Mouse (Mus musculus) granulocyte monocyte progenitor cell, adult 5-6 weeks (primary cell): ENCODE measurements at regions not wholly inside any gene's neighbourhood (a gene's known extent, or its start where the extent isn't known, plus 50 kb on each side); places are given as distances from the start of the nearest gene placed in this dataset.
A peak's percentile ranks its signal among the peaks of the same experiment; 100 is the strongest.

ENCODE experiments used
- ATAC-seq: replicated peaks from 2 replicates; pipeline ENCODE4 v1.8.0; 2016; ENCODE audit warnings: mild to moderate bottlenecking, moderate TSS enrichment, inconsistent platforms; ENCODE audit not compliant: poor library complexity, severe bottlenecking

DNA sequence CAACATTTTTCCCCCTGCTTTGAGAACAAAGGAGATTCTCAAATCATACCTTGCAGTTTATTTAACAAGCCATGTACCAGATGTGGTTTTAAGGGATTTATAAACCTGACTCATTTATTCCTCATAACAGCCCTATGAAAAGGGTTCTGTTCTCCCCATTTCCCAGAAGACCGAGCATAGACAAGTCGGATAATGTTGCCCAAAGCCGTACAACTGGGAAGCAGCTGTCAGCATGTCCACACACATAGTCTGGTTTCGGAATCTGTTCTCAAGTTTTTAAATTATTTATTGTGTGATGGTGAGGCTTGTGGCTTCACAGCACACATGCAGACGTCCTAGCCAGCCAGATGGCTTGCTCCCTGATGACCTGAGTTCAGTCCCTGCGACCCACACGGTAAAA, 143.4 kb upstream of the Noct start:
- ATAC-seq, result no peak

DNA sequence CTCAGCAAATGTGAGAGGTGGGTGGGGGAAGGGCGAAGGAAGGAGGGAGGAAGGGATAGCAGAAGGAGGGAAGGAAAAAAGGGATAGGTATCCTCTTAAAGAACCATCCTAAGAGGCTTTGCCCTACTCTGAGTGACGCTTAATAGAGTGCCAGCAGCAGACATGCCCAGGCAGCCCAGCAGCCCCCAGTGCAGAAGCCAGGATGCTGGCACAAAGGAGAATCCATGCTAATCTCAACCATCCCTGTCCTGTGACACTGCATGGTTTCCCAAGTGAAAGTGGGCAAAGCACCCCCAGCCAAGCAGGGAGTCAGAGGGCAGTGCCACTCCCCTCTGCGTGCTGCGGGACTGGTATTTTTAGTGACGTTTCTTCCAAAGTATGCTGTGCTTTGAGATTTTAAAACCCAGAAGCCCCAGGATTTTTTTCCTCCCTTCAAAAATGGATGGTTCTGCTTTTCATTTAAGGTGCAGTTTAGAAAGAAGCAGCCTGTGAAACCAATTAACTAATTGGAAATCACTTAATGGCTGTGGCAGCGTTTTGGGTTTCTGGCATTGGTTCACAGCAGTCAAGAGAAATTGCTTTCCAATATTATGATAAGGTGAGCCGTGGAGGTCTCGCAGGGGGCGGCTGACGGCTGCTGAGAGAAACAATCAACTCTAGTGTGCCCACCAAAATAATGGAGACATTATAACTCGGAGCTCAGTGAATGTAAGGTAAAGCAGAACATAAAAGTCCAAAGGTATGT, 141.2 kb upstream of the Noct start:
- no peak for ATAC-seq

DNA sequence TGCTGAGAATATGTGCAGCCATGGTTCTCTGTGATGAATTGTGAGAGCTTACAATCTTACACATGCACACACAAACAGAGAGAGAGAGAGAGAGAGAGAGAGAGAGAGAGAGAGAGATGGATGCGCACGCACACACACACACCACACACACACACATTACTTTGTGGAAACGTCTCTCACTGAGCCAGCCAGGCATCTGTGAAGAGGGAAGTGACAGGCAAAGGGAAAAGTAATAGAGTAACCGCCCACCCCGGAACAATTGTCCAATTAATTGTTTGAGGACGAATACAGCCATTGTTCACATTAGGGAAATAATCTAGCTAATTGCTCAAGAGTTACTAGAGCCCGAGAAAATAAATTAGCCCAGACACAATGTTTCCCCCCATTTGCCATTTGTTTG, 140.7 kb upstream of the Noct start:
- ATAC-seq, result no peak

DNA sequence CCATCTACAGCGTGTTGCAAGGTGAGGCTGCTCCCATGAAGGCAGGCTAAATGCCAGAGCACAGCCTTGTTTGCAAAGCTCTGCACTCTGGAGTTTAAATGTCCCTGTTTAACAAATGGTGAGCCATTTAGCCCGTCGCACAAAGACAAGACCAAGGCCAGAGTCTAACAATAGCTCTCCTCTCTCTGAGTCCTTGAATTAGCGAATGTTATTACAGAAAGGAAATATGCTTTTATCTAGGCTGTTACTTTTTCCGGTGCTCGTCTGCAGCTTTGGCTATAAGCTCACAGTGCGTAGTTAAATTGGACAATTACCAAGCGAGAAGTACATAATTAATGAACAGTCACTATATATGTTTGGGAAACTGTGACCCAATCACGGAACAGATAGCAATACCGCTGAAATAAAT, 137.8 kb upstream of the Noct start:
- ATAC-seq, result no peak

DNA sequence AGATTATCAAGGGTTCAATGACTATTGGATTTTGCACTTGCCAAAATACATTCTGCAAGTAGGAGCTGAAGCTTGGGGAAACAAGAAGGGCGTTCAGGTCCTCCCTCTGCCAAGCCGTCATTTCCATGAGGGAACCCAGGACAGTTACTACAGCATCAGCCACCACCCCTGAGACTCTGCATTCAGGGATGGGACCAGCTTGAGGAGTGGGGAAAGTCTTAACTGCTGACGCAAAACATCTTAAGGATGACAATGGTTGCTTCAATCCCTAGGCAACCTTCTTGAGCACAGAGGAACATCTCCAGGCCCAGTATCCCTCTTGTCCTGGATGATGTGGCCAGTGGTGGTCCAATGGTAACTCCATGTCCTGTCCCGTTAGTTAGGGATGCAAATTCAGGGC, 137.2 kb upstream of the Noct start:
- no peak for ATAC-seq

DNA sequence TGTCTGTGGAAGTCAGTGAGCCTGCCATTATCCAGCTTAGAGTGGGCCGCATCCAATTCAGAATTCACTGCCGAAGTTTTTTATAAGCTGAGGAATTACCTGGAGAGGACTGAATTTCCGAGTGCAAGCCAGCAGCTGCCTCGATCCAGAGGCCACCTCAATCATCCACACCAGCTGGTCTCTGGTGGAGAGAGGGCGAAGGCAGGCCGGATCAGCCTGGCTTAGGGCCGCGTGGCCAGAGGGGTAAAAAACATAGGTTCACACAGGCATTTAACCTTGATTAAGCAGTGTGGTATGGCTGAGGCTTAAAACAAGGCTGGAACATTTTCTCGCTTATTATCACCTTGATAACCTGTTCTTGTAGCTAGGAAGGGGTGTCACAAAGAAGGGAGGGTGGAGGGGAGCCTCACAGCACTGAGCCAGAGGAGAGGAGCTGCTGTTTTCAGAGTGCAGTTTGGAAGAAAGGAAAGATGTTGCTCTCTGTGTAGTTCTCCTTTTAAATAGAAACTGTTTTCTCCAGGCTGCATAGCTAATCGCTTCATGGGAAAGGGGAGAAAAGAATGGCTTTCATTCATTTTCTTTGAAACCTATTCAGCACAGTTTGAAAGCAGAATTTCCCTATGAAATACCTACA, 135.1 kb upstream of the Noct start:
- ATAC-seq, result no peak

DNA sequence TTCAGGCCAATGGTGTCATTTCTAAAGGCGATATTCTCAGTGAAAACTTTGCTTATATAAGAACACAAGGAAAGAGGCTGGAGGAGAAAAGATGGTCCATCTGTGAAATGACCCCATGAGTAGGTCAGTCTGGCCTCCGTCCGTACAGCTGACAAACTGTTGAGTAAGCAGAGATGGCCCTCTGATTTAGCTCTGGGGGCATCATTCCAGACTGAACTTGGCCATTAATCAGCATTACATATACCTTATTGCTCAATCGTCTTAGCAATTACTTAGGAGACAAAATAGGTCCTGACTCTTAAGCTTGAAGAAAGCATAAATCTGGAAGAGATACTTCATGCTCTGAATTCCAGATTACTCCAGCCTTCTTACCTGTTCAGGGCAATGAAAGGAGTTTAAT, 132.8 kb upstream of the Noct start:
- ATAC-seq, result no peak

DNA sequence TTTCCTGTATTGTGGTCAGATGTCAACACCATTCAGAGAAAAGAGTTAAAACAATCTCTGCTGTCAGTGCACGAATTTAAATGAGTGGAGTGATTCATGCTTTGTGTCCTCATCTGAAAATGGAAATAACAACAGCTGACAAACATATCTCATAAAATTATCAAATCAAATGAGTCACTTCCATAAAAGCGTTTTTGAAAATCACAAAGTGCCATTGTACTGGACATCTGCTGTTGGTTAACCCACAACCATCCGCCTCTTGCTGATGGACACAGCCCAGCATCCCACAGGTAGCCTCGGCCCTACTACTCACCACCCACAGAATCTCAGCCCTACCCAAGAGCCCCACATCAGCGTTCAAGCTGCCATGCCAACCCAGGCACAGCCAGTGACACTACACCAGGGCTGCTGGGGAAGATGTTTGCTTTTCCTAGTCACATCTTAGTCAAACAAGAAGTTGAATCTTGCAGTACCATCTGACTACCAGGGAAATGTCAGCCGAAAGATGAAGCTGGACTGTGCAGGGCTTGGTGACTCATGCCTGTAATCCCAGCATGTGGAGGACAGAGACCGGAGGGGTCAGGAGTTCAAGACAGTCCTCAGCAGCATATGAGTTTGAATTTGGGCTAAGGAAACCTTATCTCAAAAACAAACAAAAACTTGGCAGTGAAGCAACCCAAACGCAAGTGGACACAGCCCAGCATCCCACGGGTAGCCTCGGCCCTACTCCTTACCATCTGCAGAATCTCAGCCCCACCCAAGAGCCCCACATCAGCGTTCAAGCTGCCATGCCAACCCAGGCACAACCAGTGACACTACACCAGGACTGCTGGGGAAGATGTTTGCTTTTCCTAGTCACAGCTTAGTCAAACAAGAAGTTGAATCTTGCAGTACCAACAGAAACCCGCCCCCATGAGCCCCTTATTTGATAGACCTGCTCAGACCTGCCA, 131.9 kb upstream of the Noct start:
- ATAC-seq, result no peak

DNA sequence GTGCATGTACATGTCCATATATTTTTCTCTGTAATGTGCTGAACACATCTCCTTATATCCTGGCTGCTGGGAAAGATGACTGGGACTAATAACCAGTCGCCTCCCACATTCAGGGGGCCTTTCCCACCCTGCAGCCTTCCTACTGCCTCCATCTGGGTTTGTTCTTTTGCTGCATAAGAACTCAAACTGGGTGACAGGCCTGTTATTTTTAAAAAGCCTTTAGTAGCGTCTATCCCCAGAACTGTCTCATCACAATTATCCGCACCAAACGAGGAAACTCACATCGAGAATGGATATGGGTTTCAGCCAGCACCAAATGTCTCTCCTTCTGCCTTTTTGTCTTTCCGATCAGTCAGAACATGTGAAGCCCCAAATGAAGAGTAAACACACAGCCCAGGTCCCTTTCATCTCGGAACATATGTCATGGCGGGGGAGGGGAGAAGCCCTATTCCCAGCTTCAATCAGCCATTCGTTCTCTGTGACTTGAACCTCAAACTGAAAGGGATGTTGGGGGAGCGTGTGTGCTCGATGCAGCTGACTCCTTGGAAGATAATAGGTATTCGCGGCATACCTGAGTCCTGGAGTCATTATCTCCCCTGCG, 128.3 kb upstream of the Noct start:
- ATAC-seq, result no peak

DNA sequence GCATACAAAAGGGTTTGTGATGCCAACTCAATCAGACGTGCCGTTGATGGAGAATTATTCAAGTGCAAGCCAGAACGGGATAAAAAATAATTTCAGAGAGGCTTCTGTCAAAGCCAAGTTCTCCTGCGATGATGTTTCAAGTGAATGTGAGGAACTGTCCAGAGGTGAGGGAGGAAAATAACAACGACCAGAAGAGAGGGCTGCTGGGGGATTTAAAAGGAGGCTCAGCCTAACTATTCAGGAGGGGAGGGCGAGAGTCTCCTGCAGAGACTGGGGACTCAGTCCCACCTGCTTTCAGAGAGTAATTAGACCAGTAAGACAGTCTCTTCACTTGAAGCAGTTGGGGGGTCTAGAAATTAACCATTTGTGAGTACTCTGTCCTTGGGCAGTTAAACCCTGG, 127.7 kb upstream of the Noct start:
- no peak for ATAC-seq

DNA sequence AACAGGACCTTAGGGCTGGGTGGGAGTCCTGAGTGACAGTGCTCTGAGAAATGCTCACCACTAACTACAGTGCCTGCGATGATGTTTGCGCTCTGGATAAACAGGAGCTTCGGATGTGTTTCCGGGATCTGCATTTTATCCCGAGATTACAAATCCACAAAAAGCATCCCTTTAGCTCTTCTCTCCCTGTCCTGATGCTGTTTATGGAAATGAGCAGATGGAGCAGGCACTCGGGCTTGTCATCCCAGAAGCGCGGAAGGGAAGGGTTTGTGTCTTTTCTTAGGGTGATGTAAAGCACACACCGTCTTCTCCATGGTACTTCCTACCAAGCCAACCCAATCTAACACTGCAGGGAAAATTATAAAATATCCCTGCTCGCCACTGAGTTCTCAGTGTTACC, 126.9 kb upstream of the Noct start:
- no peak for ATAC-seq

DNA sequence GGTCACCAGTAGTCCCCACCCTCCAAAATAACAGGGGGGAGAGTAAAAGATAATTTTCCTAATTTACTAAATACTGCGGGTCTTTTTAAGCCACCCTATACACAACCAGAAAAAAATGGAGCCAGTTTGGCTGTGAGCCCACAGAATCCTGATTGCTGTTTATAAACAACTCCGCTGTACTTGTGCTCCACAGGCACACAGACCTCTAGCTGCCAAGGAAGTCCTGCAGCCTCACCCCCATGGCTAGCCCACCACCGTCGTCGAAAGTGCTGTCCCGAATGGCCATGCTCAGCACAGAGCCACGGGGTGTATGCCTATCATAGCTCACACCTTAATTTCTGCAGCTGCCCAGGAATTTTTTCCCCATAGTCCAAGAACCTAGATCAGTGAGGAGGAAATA, 124.3 kb upstream of the Noct start:
- ATAC-seq, result no peak

DNA sequence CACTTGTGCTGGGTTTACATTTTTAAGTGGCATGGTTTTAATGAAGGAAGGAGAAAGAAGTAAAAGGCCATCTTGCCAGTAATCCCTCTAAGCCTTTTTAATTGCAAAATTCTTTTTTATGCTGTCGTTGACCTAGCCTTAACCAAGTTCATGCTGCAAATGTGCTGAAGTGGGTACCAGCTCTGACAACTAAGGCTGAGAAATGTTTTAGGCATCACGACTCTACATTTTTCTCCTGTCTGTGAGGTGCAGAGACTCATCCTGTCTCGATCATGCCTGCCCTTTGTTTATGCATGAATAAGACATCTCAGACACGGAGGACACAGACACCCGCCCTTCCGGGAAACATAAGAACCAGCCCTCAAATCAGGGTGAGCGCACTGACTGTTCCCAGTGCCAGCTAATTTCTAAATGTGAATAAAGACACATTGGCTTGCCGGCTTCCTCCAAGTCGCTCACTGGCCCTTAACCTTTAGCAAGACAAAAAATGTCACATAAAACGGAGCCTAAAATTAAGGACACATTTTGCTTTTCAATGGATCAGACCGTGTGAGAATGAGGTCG, 115.5 kb upstream of the Noct start:
- no peak for ATAC-seq

DNA sequence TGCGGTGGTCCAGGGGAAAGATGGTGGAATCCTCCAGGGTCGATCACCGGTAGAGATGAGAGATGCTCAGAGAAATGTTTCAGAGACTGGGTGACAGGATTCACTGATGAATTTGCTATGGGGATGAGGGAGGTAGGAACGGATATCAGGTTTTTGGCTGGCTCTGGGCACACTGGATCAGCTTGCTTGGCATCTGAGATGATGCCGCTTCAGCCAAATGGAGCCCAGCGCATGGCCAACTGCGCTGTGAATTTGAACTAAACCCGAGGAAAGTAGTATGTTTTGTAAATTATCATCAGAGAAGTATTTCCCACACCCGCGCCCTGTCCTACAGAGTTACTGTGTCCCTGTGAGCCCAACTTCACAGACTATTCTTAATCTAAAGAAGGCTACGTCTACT, 113.0 kb upstream of the Noct start:
- ATAC-seq, result no peak

DNA sequence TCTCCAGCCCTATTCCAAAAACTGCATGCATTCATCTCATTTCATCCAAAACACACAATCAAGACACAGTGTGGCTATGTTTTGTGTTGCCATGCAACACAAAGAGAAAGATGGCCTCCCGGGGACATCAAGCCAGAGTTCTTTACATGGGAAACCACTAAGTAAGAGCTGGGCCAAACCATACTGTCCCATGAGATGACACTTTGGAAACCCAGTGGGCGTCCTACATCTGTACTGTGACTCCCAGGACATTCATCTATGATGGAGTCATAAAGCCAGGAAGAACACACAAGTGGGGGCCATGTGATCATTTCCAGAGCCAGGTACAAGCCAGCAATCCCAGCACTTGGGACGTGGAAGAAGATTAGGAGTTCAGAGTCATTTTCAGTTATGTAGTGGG, 111.9 kb upstream of the Noct start:
- no peak for ATAC-seq

DNA sequence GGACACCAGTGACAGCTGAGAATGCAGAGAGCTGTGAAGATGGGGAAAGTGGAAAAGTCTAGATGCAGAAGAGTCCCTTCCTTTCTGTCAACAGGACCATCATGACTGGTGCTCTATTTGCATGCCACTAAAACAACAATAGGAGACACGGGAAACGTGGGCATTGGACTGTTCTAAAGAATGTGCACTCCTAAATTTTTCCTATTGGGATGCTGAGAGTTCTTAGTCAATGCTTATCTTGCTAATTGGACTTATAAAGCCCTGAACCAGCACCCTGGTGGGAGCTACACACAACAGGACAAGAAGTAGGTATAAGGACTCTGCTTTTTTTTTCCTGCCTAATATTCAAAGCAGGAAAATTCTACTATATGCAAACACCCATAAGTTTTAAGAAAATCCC, 108.3 kb upstream of the Noct start:
- no peak for ATAC-seq

DNA sequence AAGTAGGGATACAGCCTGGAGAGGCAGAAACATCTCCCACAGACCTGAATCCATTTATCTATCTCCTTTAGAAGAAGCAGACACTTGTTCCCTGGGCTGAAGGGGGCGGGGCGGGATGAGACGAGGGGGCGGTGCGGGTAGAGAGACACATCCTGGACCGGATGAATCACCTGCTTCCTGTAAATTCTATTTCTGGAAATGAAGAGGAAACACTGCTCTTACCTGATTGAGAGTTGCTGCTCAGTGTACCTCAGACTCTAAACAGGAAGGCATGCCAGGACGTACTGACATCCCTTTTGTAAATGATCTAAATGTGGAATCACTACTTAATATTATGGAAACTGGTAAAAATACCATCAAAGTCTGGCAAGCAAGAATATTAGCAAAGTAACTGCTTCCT, 105.5 kb upstream of the Noct start:
- no peak for ATAC-seq

DNA sequence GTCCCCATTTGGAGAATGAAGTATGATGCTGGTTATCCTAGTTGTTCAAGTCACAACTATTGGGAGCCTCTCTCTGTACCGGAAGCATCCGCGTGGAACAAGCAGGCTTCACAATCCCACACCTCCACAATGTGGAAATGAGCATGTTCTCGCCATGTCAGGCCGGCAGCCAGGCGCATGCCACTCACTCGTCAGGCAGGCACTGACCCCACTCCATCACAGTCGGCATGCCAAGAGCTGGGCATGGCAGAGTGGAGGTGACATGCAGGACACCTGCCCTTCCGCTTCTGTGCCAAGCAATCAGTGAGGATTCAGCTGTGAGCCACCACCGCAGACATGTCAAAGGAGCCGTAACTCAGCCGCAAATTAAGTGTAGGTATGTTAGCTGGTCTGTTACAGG, 103.7 kb upstream of the Noct start:
- ATAC-seq, result no peak

DNA sequence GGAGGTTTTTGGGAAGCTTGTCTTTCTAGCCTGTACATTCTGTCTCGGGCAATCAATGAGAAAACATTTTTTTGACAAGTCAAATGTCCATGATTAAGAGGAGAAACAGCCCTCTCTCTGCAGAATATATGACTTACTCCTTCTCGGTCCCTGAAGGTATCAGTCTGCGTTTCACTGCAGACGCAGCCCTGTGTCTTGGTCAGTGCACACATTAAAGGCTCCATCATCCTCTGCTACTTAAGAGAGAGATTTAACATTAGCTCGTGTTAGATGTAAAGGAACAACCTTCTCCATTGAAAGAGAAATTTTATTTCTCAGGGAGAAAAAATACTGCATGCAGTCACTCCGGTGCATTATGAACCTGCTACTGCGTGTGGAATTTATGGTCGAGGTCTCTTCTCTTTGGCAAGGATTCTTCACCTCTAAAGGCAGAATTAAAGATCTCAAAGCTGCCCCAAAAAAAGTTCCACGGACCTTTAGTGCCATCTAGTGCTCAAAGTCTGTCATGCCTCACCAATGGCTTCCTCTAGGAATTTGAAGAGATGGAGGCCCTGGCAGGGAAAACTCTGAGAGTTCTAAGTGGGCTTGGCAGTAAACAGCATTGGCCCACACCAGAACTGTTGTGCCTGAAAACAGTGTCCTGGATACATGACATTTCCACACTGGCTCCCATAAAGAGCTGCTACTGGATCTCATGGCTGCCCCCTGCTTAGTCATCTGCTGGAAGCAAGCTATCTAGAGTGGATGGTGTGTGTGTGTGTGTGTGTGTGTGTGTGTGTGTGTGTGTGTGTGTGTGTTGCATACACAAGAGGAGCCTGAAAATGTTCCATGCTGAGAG, 102.3 kb upstream of the Noct start:
- peak; percentile 56 for ATAC-seq

DNA sequence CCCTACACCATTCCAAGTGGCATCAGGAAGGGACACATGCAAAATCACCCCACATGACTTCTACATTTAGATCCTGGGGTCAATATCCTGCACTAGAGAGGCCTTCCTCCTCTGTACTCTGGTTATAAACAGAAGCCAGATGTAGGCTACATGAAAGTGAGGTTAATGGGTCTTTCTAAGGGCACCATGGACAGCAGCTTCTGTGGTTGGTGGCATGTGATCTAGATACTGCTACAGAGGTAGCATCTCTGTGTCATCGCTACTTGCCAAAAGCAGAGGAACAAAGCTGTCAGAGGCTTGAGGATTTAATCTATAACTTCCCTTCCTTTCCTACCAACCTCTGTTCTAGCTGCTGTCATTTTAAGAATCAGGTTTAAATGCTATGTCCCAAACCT, 101.7 kb upstream of the Noct start:
- ATAC-seq, result peak; percentile 40
